Mouse (Mus musculus) liver, embryonic 14.5 days (tissue): ENCODE measurements around the gene Gatm.

ENCODE experiments used
- CTCF ChIP-seq: IDR thresholded peaks from 2 replicates; pipeline ENCODE4 v1.5.1; 2016; ENCODE audit warnings: antibody characterized with exemption, low read depth, control low read depth
- EP300 ChIP-seq: IDR thresholded peaks from 2 replicates; pipeline ENCODE4 v1.6.1; 2016; ENCODE audit warnings: antibody characterized with exemption, low read depth

DNA sequence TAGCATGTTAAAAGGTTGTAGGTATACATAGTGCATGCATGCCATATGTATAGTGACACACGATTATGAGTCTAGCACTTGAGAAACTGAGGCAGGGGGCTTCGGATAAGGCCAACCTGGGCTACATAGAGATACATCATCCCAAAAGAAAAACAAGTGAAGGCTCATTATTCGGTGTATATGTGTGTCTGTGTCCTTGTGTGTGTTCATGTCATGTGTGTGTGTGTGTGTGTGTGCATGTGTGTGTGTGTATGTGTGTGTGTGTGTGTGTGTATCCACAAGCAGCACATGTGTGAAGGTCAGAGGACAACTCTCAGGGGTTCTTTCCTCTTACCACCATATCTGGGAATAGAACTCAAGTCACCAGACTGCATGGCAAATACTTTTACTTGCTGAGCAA is 28.8 kb downstream of the Gatm start:
- TF ChIP-seq CTCF (no peak), EP300 (no peak)
